7 mouse cellular contexts compared by ENCODE assay signal in the genomic region with DNA sequence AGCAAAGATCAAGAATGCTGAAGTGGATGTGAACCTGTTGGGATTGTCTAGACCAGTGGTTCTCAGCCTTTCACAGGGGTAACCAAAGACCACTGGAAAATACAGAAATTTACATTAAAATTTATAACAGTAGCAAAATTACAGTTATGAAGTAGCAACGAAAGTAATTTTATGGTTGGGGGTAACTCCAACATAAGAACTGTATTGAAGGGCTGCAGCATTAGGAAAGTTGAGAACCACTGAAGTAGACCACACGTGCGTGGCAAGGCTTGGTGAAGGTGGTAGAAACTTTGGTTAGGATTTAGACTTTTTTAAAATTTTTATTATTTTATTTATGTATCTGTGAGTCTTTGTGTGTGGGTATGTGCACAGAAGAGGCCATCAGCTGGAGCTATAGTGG. TPM values are rescaled to one million over a fixed set of nuclear protein-coding genes. Genes with fewer than 3 reads are reported as not detected.
A peak's percentile ranks its signal among the peaks of the same experiment; 100 is the strongest.
DNase-seq lines count a peak whose midpoint lies in the region; ATAC-seq and TF ChIP-seq lines count a peak whose summit lies in the region.

A gene (plus strand): TSS at position 301 of the 400 bp plus-strand sequence.

- ATAC-seq in forebrain, embryonic 16.5 days = no peak
- ATAC-seq in hindbrain, embryonic 14.5 days (ENCODE audit: low FRiP score) = no peak
- ATAC-seq in liver, embryonic 16.5 days (ENCODE audit: low read depth) = no peak

- no peak for TF ChIP-seq EP300 in CH12.LX (IDR thresholded peaks at IDR 0.05; ENCODE audit: low read length)

- no peak for TF ChIP-seq POLR2A in CH12.LX (IDR thresholded peaks at IDR 0.05; ENCODE audit: low read depth, low read length)

- dilution Hi-C loops in CH12.LX (cut with MboI; ENCODE audit: extremely low pct_ligation_motif_present, extremely low pct_unique_long_range_greater_than_20kb, low sequenced_read_pairs) = no loop called here

- 95% methylated on average over 3 of the region's 3 CpGs for WGBS in forebrain, embryonic 16.5 days
- WGBS in hindbrain, embryonic 14.5 days = 97% methylated on average over 3 of the region's 3 CpGs
- 67% methylated on average over 3 of the region's 3 CpGs for WGBS in liver, embryonic 16.5 days (ENCODE audit: insufficient replicate concordance)

- H3K79me2 ChIP-seq in CH12.LX (replicated peaks; ENCODE audit: control insufficient read depth, extremely low read depth, insufficient read depth, poor library complexity, severe bottlenecking) = peaks cover 9% of the 10 kb centered on the region

- H3K9me3 ChIP-seq in CH12.LX (replicated peaks; ENCODE audit: low read length) (no peaks in the 10 kb centered on the region), ES-E14 (ENCODE audit: control insufficient read depth, insufficient read depth, low read depth, low read length) (no peaks in the 10 kb centered on the region)
- no peaks in the 10 kb centered on the region for H3K9me3 ChIP-seq in forebrain, embryonic 16.5 days (ENCODE audit: control insufficient read depth, low read length)
- H3K9me3 ChIP-seq in hindbrain, embryonic 14.5 days (ENCODE audit: control insufficient read depth, low read length) = no peaks in the 10 kb centered on the region
- H3K9me3 ChIP-seq in liver, embryonic 16.5 days (replicated peaks; ENCODE audit: control insufficient read depth, low read length) = no peaks in the 10 kb centered on the region

- DNase-seq in CH12.LX (ENCODE audit: extremely low read depth) (no peak), ES-E14 (ENCODE audit: low read depth, low spot score) (no peak), adipocyte (ENCODE audit: low spot score) (no peak)
- DNase-seq in hindbrain, embryonic 14.5 days (ENCODE audit: low spot score) = no peak
- no peak for DNase-seq in ovary, postnatal 14 days (ENCODE audit: low spot score)

- no peak within 1 kb of the TSS for H3K27ac ChIP-seq in CH12.LX (ENCODE audit: insufficient read depth, low read depth)
- no peak within 1 kb of the TSS for H3K27ac ChIP-seq in ES-E14 (ENCODE audit: insufficient read depth, low read depth, low read length, poor library complexity, severe bottlenecking)
- H3K27ac ChIP-seq in forebrain, embryonic 16.5 days (ENCODE audit: low read length) = no peak within 1 kb of the TSS
- H3K27ac ChIP-seq in hindbrain, embryonic 14.5 days = peak within 1 kb of the TSS; percentile 69; the same call in 1 of the 2 replicates
- no peak within 1 kb of the TSS for H3K27ac ChIP-seq in liver, embryonic 16.5 days (ENCODE audit: low read length)

- H3K4me2 ChIP-seq in CH12.LX (ENCODE audit: insufficient read depth, low read depth, poor library complexity, severe bottlenecking) = no peak within 1 kb of the TSS; the same call in 1 of the 2 replicates
- no peak within 1 kb of the TSS for H3K4me2 ChIP-seq in forebrain, embryonic 16.5 days (ENCODE audit: low read length)
- peak within 1 kb of the TSS; percentile 80 for H3K4me2 ChIP-seq in hindbrain, embryonic 14.5 days (replicated peaks)
- peak within 1 kb of the TSS; percentile 83; the same call in 1 of the 2 replicates for H3K4me2 ChIP-seq in liver, embryonic 16.5 days (ENCODE audit: low read depth, low read length)

- H3K9ac ChIP-seq in CH12.LX (ENCODE audit: insufficient read depth, low read depth) (no peak within 1 kb of the TSS), ES-E14 (ENCODE audit: insufficient read depth, low read depth, low read length, poor library complexity, severe bottlenecking) (no peak within 1 kb of the TSS)
- H3K9ac ChIP-seq in forebrain, embryonic 16.5 days (replicated peaks; ENCODE audit: low read depth, low read length) = no peak within 1 kb of the TSS
- H3K9ac ChIP-seq in hindbrain, embryonic 14.5 days = 0 out of 2 replicates have a peak within 1 kb of the TSS, but pooled peaks have one; percentile 82
- H3K9ac ChIP-seq in liver, embryonic 16.5 days (ENCODE audit: low read depth, low read length) = no peak within 1 kb of the TSS

- H3K36me3 ChIP-seq in CH12.LX (replicated peaks in 1 of 2; ENCODE audit: control insufficient read depth in 1 of 2, insufficient read depth in 1 of 2, low read length in 1 of 2) (peaks cover 17 to 24% of the 10 kb centered on the region in 2 experiments), ES-E14 (ENCODE audit: control insufficient read depth, insufficient read depth, low read length, poor library complexity, severe bottlenecking) (peaks cover 14% of the 10 kb centered on the region)
- peaks cover 7% of the 10 kb centered on the region; the same call in 1 of the 2 replicates for H3K36me3 ChIP-seq in forebrain, embryonic 16.5 days (ENCODE audit: control insufficient read depth, insufficient read depth)
- peaks cover 53% of the 10 kb centered on the region for H3K36me3 ChIP-seq in hindbrain, embryonic 14.5 days (replicated peaks; ENCODE audit: control insufficient read depth, insufficient read depth)
- H3K36me3 ChIP-seq in liver, embryonic 16.5 days (ENCODE audit: control insufficient read depth, insufficient read depth) = peaks cover 11% of the 10 kb centered on the region

- TF ChIP-seq RAD21 in CH12.LX (IDR thresholded peaks at IDR 0.05; ENCODE audit: low read depth, low read length) = no peak

- no peaks in the 10 kb centered on the region for H3K27me3 ChIP-seq in CH12.LX (replicated peaks)
- H3K27me3 ChIP-seq in forebrain, embryonic 16.5 days (replicated peaks; ENCODE audit: control insufficient read depth, insufficient read depth, low read length) = no peaks in the 10 kb centered on the region
- H3K27me3 ChIP-seq in hindbrain, embryonic 14.5 days (ENCODE audit: control insufficient read depth, insufficient read depth, low read length) = no peaks in the 10 kb centered on the region
- H3K27me3 ChIP-seq in liver, embryonic 16.5 days (ENCODE audit: control insufficient read depth, insufficient read depth, low read depth, low read length) = no peaks in the 10 kb centered on the region

- H3K4me3 ChIP-seq in CH12.LX (replicated peaks in 1 of 3; ENCODE audit: low read depth in 2 of 3, low read length in 2 of 3, poor library complexity in 1 of 3) = no peak within 1 kb of the TSS
- 0 out of 4 replicates have a peak within 1 kb of the TSS, but pooled peaks of 1 of the 2 experiments have one; percentile 89 for H3K4me3 ChIP-seq in ES-E14 (ENCODE audit: insufficient read depth in 1 of 2, low read depth in 1 of 2, low read length in 2 of 2, poor library complexity in 1 of 2, severe bottlenecking in 1 of 2)
- H3K4me3 ChIP-seq in forebrain, embryonic 16.5 days (replicated peaks; ENCODE audit: low read length) = no peak within 1 kb of the TSS
- H3K4me3 ChIP-seq in hindbrain, embryonic 14.5 days (replicated peaks; ENCODE audit: low read length) = peak within 1 kb of the TSS; percentile 65; the same call in 1 of the 2 replicates
- H3K4me3 ChIP-seq in liver, embryonic 16.5 days (ENCODE audit: low read depth, low read length) = no peak within 1 kb of the TSS

- H3K4me1 ChIP-seq in CH12.LX (ENCODE audit: control insufficient read depth in 1 of 2, insufficient read depth in 2 of 2) = peaks cover 21 to 54% of the 10 kb centered on the region in 2 experiments
- peaks cover 0 to 10% of the 10 kb centered on the region in 2 experiments; a peak in 2 of 4 replicates for H3K4me1 ChIP-seq in ES-E14 (ENCODE audit: control insufficient read depth in 2 of 2, insufficient read depth in 2 of 2, low read length in 2 of 2, poor library complexity in 1 of 2)
- H3K4me1 ChIP-seq in forebrain, embryonic 16.5 days (replicated peaks; ENCODE audit: control insufficient read depth, insufficient read depth, low read length) = peaks cover 12% of the 10 kb centered on the region
- H3K4me1 ChIP-seq in hindbrain, embryonic 14.5 days (replicated peaks; ENCODE audit: control insufficient read depth, insufficient read depth, low read length) = peaks cover 15% of the 10 kb centered on the region
- H3K4me1 ChIP-seq in liver, embryonic 16.5 days (ENCODE audit: control insufficient read depth, low read depth, low read length) = peaks cover 12% of the 10 kb centered on the region

- no peak for TF ChIP-seq CTCF in CH12.LX (conservative IDR thresholded peaks at IDR 0.05 in 1 of 2, IDR thresholded peaks at IDR 0.05 in 1 of 2; ENCODE audit: low read depth in 2 of 2, low read length in 2 of 2)

- in situ Hi-C loops in CH12.LX (cut with MboI; ENCODE audit: low pct_ligation_motif_present, low pct_unique_long_range_greater_than_20kb, low sequenced_read_pairs) = no loop called here
- in situ Hi-C loops in ES-E14 (cut with MboI; ENCODE audit: low sequenced_read_pairs in 2 of 2, unreplicated experiment in 2 of 2) = no loop called here

TF ChIP-seq in CH12.LX, 34 proteins besides CTCF, POLR2A, EP300 and RAD21 (continues in another document):
- TF ChIP-seq CHD1 (IDR thresholded peaks at IDR 0.05; ENCODE audit: low read depth, low read length) = no peak
- no peak for TF ChIP-seq BHLHE40 (IDR thresholded peaks at IDR 0.05; ENCODE audit: low read depth, low read length)
- TF ChIP-seq KAT2A (IDR thresholded peaks at IDR 0.05; ENCODE audit: insufficient replicate concordance, low read length) = no peak
- TF ChIP-seq JUN (IDR thresholded peaks at IDR 0.05; ENCODE audit: insufficient read depth, low read depth, low read length) = no peak
- no peak for TF ChIP-seq IRF4 (IDR thresholded peaks at IDR 0.05; ENCODE audit: low read depth, low read length)
- no peak for TF ChIP-seq CHD2 (IDR thresholded peaks at IDR 0.05; ENCODE audit: low read length)
- no peak for TF ChIP-seq USF2 (conservative IDR thresholded peaks at IDR 0.05; ENCODE audit: low read depth, low read length)
- TF ChIP-seq MYC (IDR thresholded peaks at IDR 0.05; ENCODE audit: low read depth, low read length) = no peak

TF ChIP-seq in ES-E14, 5 proteins besides CTCF, POLR2A, EP300 and RAD21:
- TF ChIP-seq HCFC1 (IDR thresholded peaks at IDR 0.05; ENCODE audit: borderline replicate concordance, insufficient read depth, low read length) = no peak
- no peak for TF ChIP-seq CHD2 (IDR thresholded peaks at IDR 0.05; ENCODE audit: low read depth, low read length)
- TF ChIP-seq MAFK (IDR thresholded peaks at IDR 0.05; ENCODE audit: insufficient read depth, low read depth, low read length) = no peak
- TF ChIP-seq ZC3H11A (IDR thresholded peaks at IDR 0.05; ENCODE audit: borderline replicate concordance, low read depth, low read length) = no peak
- no peak for TF ChIP-seq ZNF384 (IDR thresholded peaks at IDR 0.05; ENCODE audit: low read depth, low read length)

RNA-seq across cellular contexts. Expression of the gene that starts here (rescaled TPM):
- total RNA-seq in CH12.LX (2012; rRNA removed) (31.9 and 36.7 TPM in 2 replicates), CH12.LX (2014; rRNA removed) (25.2 and 28.3 TPM in 2 replicates), ES-E14 (2012; rRNA removed) (66.9 and 90.3 TPM in 2 replicates)
- 28.0 and 35.3 TPM in 2 replicates for polyA plus RNA-seq in CH12.LX (2012; ENCODE audit: insufficient read length, low read depth)
- 50.6 and 52.7 TPM in 2 replicates for polyA plus RNA-seq in forebrain, embryonic 16.5 days (2015; fragmentation: Nextera tagmentation; extraction: Ambion mirVana)
- 49.6 and 50.1 TPM in 2 replicates for polyA plus RNA-seq in hindbrain, embryonic 14.5 days (2014; fragmentation: Nextera tagmentation; extraction: Ambion mirVana)
- polyA plus RNA-seq in liver, embryonic 16.5 days (2015; fragmentation: Nextera tagmentation; extraction: Ambion mirVana) = 40.1 and 41.7 TPM in 2 replicates

Comparison
In these comparisons a context has a peak if more than half of its experiments do, and no peak if none do; other contexts are left out.
1. H3K4me2 ChIP-seq: peak in hindbrain, embryonic 14.5 days (single experiment) and liver, embryonic 16.5 days (single experiment); none in CH12.LX (single experiment) and forebrain, embryonic 16.5 days (single experiment).